Comparison of ENCODE assay signal across 18 mouse cellular contexts in genomic region chr4:147448358-147448757, GRCm38 (mm10).
"Had no signal": no experiment of that assay in that cellular context is flagged by ENCODE, and none has a peak within 500 bp of the region (broad histone marks: within the 10 kb centered on the region; RNA-seq: fewer than 3 reads in every experiment).

No protein-coding gene starts in this region.

- H3K9ac ChIP-seq: midbrain, embryonic 13.5 days; neural tube, embryonic 12.5 days; neural tube, embryonic 15.5 days had no signal

- DNase-seq: kidney, adult 18-20 months; kidney, adult 9 months; layer of hippocampus, adult 9-11 months; right cerebral cortex, adult 18-20 months; right cerebral cortex, postnatal 14 days; right cerebral cortex, postnatal 4 days; thymus, postnatal 25 days had no signal

- ATAC-seq: intestine, embryonic 16.5 days; lung, postnatal 0 days; midbrain, embryonic 13.5 days had no signal

- H3K27me3 ChIP-seq: limb, embryonic 13.5 days; midbrain, embryonic 13.5 days; neural tube, embryonic 12.5 days; neural tube, embryonic 15.5 days had no signal

- H3K36me3 ChIP-seq: limb, embryonic 10.5 days; limb, embryonic 13.5 days; midbrain, embryonic 13.5 days; neural tube, embryonic 12.5 days had no signal

- H3K9me3 ChIP-seq: limb, embryonic 10.5 days had no signal

- H3K27ac ChIP-seq: kidney, postnatal 0 days; layer of hippocampus, adult 2 months; limb, embryonic 13.5 days; macrophage; midbrain, embryonic 13.5 days; neural tube, embryonic 12.5 days; neural tube, embryonic 15.5 days; stomach, postnatal 0 days had no signal

- H3K4me3 ChIP-seq: layer of hippocampus, adult 2 months; midbrain, embryonic 13.5 days had no signal

- H3K4me1 ChIP-seq: limb, embryonic 10.5 days; limb, embryonic 13.5 days; midbrain, embryonic 13.5 days; neural tube, embryonic 12.5 days had no signal
